8 mouse cellular contexts compared by ENCODE assay signal in genomic region chr6:125146148-125146547, GRCm38 (mm10). TPM values are rescaled to one million over a fixed set of nuclear protein-coding genes. Genes with fewer than 3 reads are reported as not detected.
DNase-seq lines count a peak whose midpoint lies in the region; ATAC-seq and TF ChIP-seq lines count a peak whose summit lies in the region.

No protein-coding gene starts in this region.

- H3K27ac ChIP-seq in kidney, adult 2 months (ENCODE audit: insufficient read depth, low read depth, low read length), result no peak overlapping the region
- H3K27ac ChIP-seq in heart, postnatal 0 days (ENCODE audit: low read depth), result peak overlapping the region; percentile 93
- H3K27ac ChIP-seq in midbrain, embryonic 10.5 days (replicated peaks), result peak overlapping the region; percentile 95

- peak overlapping the region; percentile 65 for H3K4me3 ChIP-seq in kidney, adult 2 months (ENCODE audit: insufficient read depth, low read depth, low read length)
- peak overlapping the region; percentile 83 for H3K4me3 ChIP-seq in heart, postnatal 0 days (ENCODE audit: low read depth, low read length)
- peak overlapping the region; percentile 84 for H3K4me3 ChIP-seq in midbrain, embryonic 10.5 days

- no peaks in the 10 kb centered on the region for H3K9me3 ChIP-seq in heart, postnatal 0 days (replicated peaks; ENCODE audit: control insufficient read depth, low read length)
- no peaks in the 10 kb centered on the region for H3K9me3 ChIP-seq in midbrain, embryonic 10.5 days (replicated peaks)

- peak overlapping the region; percentile 77; the same call in 1 of the 2 replicates for H3K9ac ChIP-seq in heart, postnatal 0 days (replicated peaks; ENCODE audit: low read depth, low read length)

- no peak for TF ChIP-seq POLR2A in kidney, adult 2 months (IDR thresholded peaks at IDR 0.05; ENCODE audit: low read depth, low read length)

- no peaks in the 10 kb centered on the region for H3K36me3 ChIP-seq in kidney, adult 2 months (ENCODE audit: control insufficient read depth, insufficient read depth, low read length)
- H3K36me3 ChIP-seq in heart, postnatal 0 days (replicated peaks; ENCODE audit: control insufficient read depth, insufficient read depth, low read length), result peaks cover 17% of the 10 kb centered on the region
- H3K36me3 ChIP-seq in midbrain, embryonic 10.5 days, result peaks cover 65% of the 10 kb centered on the region

- no peak for TF ChIP-seq CTCF in kidney, adult 2 months (conservative IDR thresholded peaks at IDR 0.05; ENCODE audit: insufficient read depth, insufficient read length, low read depth, low read length)
- TF ChIP-seq CTCF in heart, postnatal 0 days (IDR thresholded peaks at IDR 0.05; ENCODE audit: low read depth), result no peak

- H3K4me1 ChIP-seq in kidney, adult 2 months (ENCODE audit: control insufficient read depth, insufficient read depth, low read length), result peaks cover 29% of the 10 kb centered on the region
- H3K4me1 ChIP-seq in heart, postnatal 0 days (ENCODE audit: control insufficient read depth, insufficient read depth), result peaks cover 43% of the 10 kb centered on the region
- peaks cover 59% of the 10 kb centered on the region for H3K4me1 ChIP-seq in midbrain, embryonic 10.5 days

- intact Hi-C loops in gastrocnemius, postnatal 36 days (cut with DNase I), result no loop called here

- no peak for DNase-seq in kidney, adult 2 months
- DNase-seq in kidney, postnatal 36 days, result no peak
- DNase-seq in NIH3T3 (ENCODE audit: low read depth), result peak; percentile 48
- DNase-seq in heart, postnatal 0 days (ENCODE audit: low spot score), result no peak
- no peak for DNase-seq in midbrain, embryonic 10.5 days (ENCODE audit: low spot score)
- no peak for DNase-seq in layer of hippocampus, postnatal 36 days
- no peak for DNase-seq in gastrocnemius, postnatal 36 days
- DNase-seq in thymus, postnatal 14 days, result no peak

- WGBS in kidney, adult 2 months, result 52% methylated on average over 7 of the region's 7 CpGs
- WGBS in heart, postnatal 0 days, result 36% methylated on average over 7 of the region's 7 CpGs
- 60% methylated on average over 7 of the region's 7 CpGs for WGBS in midbrain, embryonic 10.5 days

- H3K4me2 ChIP-seq in heart, postnatal 0 days (ENCODE audit: low read depth, low read length), result peak overlapping the region; percentile 93

- ATAC-seq in heart, postnatal 0 days (ENCODE audit: insufficient read depth, low read depth), result no peak

- no peaks in the 10 kb centered on the region for H3K27me3 ChIP-seq in kidney, adult 2 months (replicated peaks; ENCODE audit: control insufficient read depth, insufficient read depth, low read length)
- H3K27me3 ChIP-seq in heart, postnatal 0 days (ENCODE audit: control insufficient read depth, insufficient read depth, low read length), result no peaks in the 10 kb centered on the region
- no peaks in the 10 kb centered on the region for H3K27me3 ChIP-seq in midbrain, embryonic 10.5 days (ENCODE audit: low read depth, poor library complexity, severe bottlenecking)

- no peak for TF ChIP-seq EP300 in heart, postnatal 0 days (IDR thresholded peaks at IDR 0.05; ENCODE audit: low read depth)

RNA-seq across cellular contexts. Expression of gene Iffo1, which starts 1.1 kb away (rescaled TPM):
- 35.0 and 36.4 TPM in 2 replicates for polyA plus RNA-seq in kidney, adult 2 months (2012; rRNA removed)
- total RNA-seq in heart, postnatal 0 days (2014; rRNA removed; ENCODE audit: low replicate concordance), result 10.6 and 41.9 TPM in 2 replicates
- polyA plus RNA-seq in heart, postnatal 0 days (2015; fragmentation: Nextera tagmentation; extraction: Ambion mirVana), result 10.5 and 12.3 TPM in 2 replicates
- 12.7 and 15.1 TPM in 2 replicates for polyA plus RNA-seq in midbrain, embryonic 10.5 days (2016; fragmentation: Nextera tagmentation; extraction: Ambion mirVana)
- total RNA-seq in layer of hippocampus, postnatal 36 days (2021), result 10 to 100 TPM; 67.5 to 68.9 TPM
- total RNA-seq in gastrocnemius, postnatal 36 days (2021), result 10 to 100 TPM; 11.6 to 12.3 TPM

RNA-seq across cellular contexts. Expression of gene Nop2, which starts 14.4 kb away (rescaled TPM):
- 15.5 and 16.5 TPM in 2 replicates for polyA plus RNA-seq in kidney, adult 2 months (2012; rRNA removed)
- 21.4 and 22.9 TPM in 2 replicates for total RNA-seq in heart, postnatal 0 days (2014; rRNA removed; ENCODE audit: low replicate concordance)
- polyA plus RNA-seq in heart, postnatal 0 days (2015; fragmentation: Nextera tagmentation; extraction: Ambion mirVana), result 20.6 and 25.3 TPM in 2 replicates
- polyA plus RNA-seq in midbrain, embryonic 10.5 days (2016; fragmentation: Nextera tagmentation; extraction: Ambion mirVana), result 72.6 and 86.4 TPM in 2 replicates
- total RNA-seq in layer of hippocampus, postnatal 36 days (2021), result 10 to 100 TPM; 30.2 to 34.4 TPM
- total RNA-seq in gastrocnemius, postnatal 36 days (2021), result 10 to 100 TPM; 14.6 to 19.0 TPM

RNA-seq across cellular contexts. Expression of gene Gapdh, which starts 20.1 kb away (rescaled TPM):
- 7,324 and 7,933 TPM in 2 replicates for polyA plus RNA-seq in kidney, adult 2 months (2012; rRNA removed)
- total RNA-seq in heart, postnatal 0 days (2014; rRNA removed; ENCODE audit: low replicate concordance), result 6,647 and 7,476 TPM in 2 replicates
- polyA plus RNA-seq in heart, postnatal 0 days (2015; fragmentation: Nextera tagmentation; extraction: Ambion mirVana), result 3,728 and 4,065 TPM in 2 replicates
- polyA plus RNA-seq in midbrain, embryonic 10.5 days (2016; fragmentation: Nextera tagmentation; extraction: Ambion mirVana), result 2,729 and 3,222 TPM in 2 replicates
- total RNA-seq in layer of hippocampus, postnatal 36 days (2021), result 1,000 to 10,000 TPM; 2,301 to 2,480 TPM
- total RNA-seq in gastrocnemius, postnatal 36 days (2021), result over 10,000 TPM; 11,568 to 13,182 TPM

RNA-seq across cellular contexts. Expression of gene Ncapd2, which starts 45.4 kb away (rescaled TPM):
- polyA plus RNA-seq in kidney, adult 2 months (2012; rRNA removed), result 15.6 and 18.7 TPM in 2 replicates
- 85.4 and 98.0 TPM in 2 replicates for total RNA-seq in heart, postnatal 0 days (2014; rRNA removed; ENCODE audit: low replicate concordance)
- 24.5 and 26.3 TPM in 2 replicates for polyA plus RNA-seq in heart, postnatal 0 days (2015; fragmentation: Nextera tagmentation; extraction: Ambion mirVana)
- 236 and 246 TPM in 2 replicates for polyA plus RNA-seq in midbrain, embryonic 10.5 days (2016; fragmentation: Nextera tagmentation; extraction: Ambion mirVana)
- total RNA-seq in layer of hippocampus, postnatal 36 days (2021), result 10 to 100 TPM; 22.8 to 26.5 TPM
- total RNA-seq in gastrocnemius, postnatal 36 days (2021), result 10 to 100 TPM in 1 of 2 experiments, 1 to 10 TPM in 1; 8.0 to 13.7 TPM

RNA-seq across cellular contexts. Expression of gene Mrpl51, which starts 45.5 kb away (rescaled TPM):
- 102 and 110 TPM in 2 replicates for polyA plus RNA-seq in kidney, adult 2 months (2012; rRNA removed)
- 109 and 165 TPM in 2 replicates for total RNA-seq in heart, postnatal 0 days (2014; rRNA removed; ENCODE audit: low replicate concordance)
- 426 and 447 TPM in 2 replicates for polyA plus RNA-seq in heart, postnatal 0 days (2015; fragmentation: Nextera tagmentation; extraction: Ambion mirVana)
- polyA plus RNA-seq in midbrain, embryonic 10.5 days (2016; fragmentation: Nextera tagmentation; extraction: Ambion mirVana), result 211 and 231 TPM in 2 replicates
- total RNA-seq in layer of hippocampus, postnatal 36 days (2021), result 10 to 100 TPM; 70.7 to 72.3 TPM
- total RNA-seq in gastrocnemius, postnatal 36 days (2021), result 100 to 1,000 TPM; 212 to 225 TPM
